ENCODE assay signal across 14 mouse cellular contexts in genomic region chr11:114793868-114794545, GRCm38 (mm10). TPM values are rescaled to one million over a fixed set of nuclear protein-coding genes. Genes with fewer than 3 reads are reported as not detected.
DNase-seq lines count a peak whose midpoint lies in the region; ATAC-seq and TF ChIP-seq lines count a peak whose summit lies in the region.
"Had no signal": no experiment of that assay in that cellular context is flagged by ENCODE, and none has a peak within 500 bp of the region (broad histone marks: within the 10 kb centered on the region; RNA-seq: fewer than 3 reads in every experiment).

No protein-coding gene starts in this region.

- no peaks in the 10 kb centered on the region for H3K9me3 ChIP-seq in hindbrain, embryonic 13.5 days
- H3K9me3 ChIP-seq in neural tube, embryonic 13.5 days, result no peaks in the 10 kb centered on the region
- H3K9me3 ChIP-seq in heart, embryonic 12.5 days (replicated peaks), result no peaks in the 10 kb centered on the region
- H3K9me3 ChIP-seq in liver, embryonic 11.5 days (ENCODE audit: control insufficient read depth, low read length), result no peaks in the 10 kb centered on the region
- H3K9me3 ChIP-seq: embryonic facial prominence, embryonic 12.5 days; heart, embryonic 13.5 days; kidney, embryonic 15.5 days; lung, embryonic 15.5 days had no signal

- 47% methylated on average over 19 of the region's 19 CpGs for WGBS in hindbrain, embryonic 13.5 days
- whole genome bisulfite sequencing in neural tube, embryonic 13.5 days, result 55% methylated on average over 19 of the region's 19 CpGs
- 63% methylated on average over 19 of the region's 19 CpGs for WGBS in heart, embryonic 12.5 days
- WGBS in liver, embryonic 11.5 days, result 60% methylated on average over 19 of the region's 19 CpGs

- ATAC-seq in hindbrain, embryonic 13.5 days (ENCODE audit: low FRiP score), result no peak
- ATAC-seq in neural tube, embryonic 13.5 days (ENCODE audit: low read depth), result no peak
- ATAC-seq in heart, embryonic 12.5 days (ENCODE audit: insufficient number of reproducible peaks, low FRiP score), result no peak
- ATAC-seq in liver, embryonic 11.5 days (replicated peaks; ENCODE audit: low FRiP score), result no peak

- H3K4me2 ChIP-seq in hindbrain, embryonic 13.5 days, result peak overlapping the region; percentile 91
- H3K4me2 ChIP-seq in neural tube, embryonic 13.5 days, result peak overlapping the region; percentile 92
- no peak overlapping the region for H3K4me2 ChIP-seq in heart, embryonic 12.5 days
- no peak overlapping the region for H3K4me2 ChIP-seq in liver, embryonic 11.5 days
- H3K4me2 ChIP-seq: heart, embryonic 13.5 days; lung, embryonic 15.5 days had no signal

- H3K27ac ChIP-seq in layer of hippocampus, adult 2 months, result peak overlapping the region; percentile 88
- H3K27ac ChIP-seq in hindbrain, embryonic 13.5 days, result peak overlapping the region; percentile 98
- H3K27ac ChIP-seq in neural tube, embryonic 13.5 days (replicated peaks), result peak overlapping the region; percentile 97
- no peak overlapping the region for H3K27ac ChIP-seq in heart, embryonic 12.5 days (ENCODE audit: poor library complexity, severe bottlenecking)
- no peak overlapping the region for H3K27ac ChIP-seq in liver, embryonic 11.5 days (ENCODE audit: low read depth, low read length)
- H3K27ac ChIP-seq: heart, embryonic 13.5 days; lung, embryonic 15.5 days had no signal

- intact Hi-C loops in heart, postnatal 14 days (cut with DNase I), result no loop called here

- no peaks in the 10 kb centered on the region for H3K36me3 ChIP-seq in hindbrain, embryonic 13.5 days
- H3K36me3 ChIP-seq in neural tube, embryonic 13.5 days, result no peaks in the 10 kb centered on the region
- H3K36me3 ChIP-seq in heart, embryonic 12.5 days, result no peaks in the 10 kb centered on the region
- H3K36me3 ChIP-seq in liver, embryonic 11.5 days (ENCODE audit: control insufficient read depth, insufficient read depth, low read length), result no peaks in the 10 kb centered on the region
- H3K36me3 ChIP-seq: embryonic facial prominence, embryonic 12.5 days; heart, embryonic 13.5 days; kidney, embryonic 15.5 days; lung, embryonic 15.5 days had no signal

- peak overlapping the region; percentile 44; the same call in 1 of the 2 replicates for H3K9ac ChIP-seq in hindbrain, embryonic 13.5 days
- H3K9ac ChIP-seq in neural tube, embryonic 13.5 days, result peak overlapping the region; percentile 72
- H3K9ac ChIP-seq in heart, embryonic 12.5 days, result no peak overlapping the region
- H3K9ac ChIP-seq in liver, embryonic 11.5 days (ENCODE audit: low read depth, low read length), result no peak overlapping the region
- H3K9ac ChIP-seq: embryonic facial prominence, embryonic 12.5 days; heart, embryonic 13.5 days; kidney, embryonic 15.5 days; lung, embryonic 15.5 days had no signal

- no peak for TF ChIP-seq CTCF in layer of hippocampus, adult 2 months (conservative IDR thresholded peaks at IDR 0.05)

- peaks cover 38% of the 10 kb centered on the region for H3K27me3 ChIP-seq in hindbrain, embryonic 13.5 days
- H3K27me3 ChIP-seq in neural tube, embryonic 13.5 days, result peaks cover 45% of the 10 kb centered on the region
- H3K27me3 ChIP-seq in heart, embryonic 12.5 days (replicated peaks), result peaks cover 74% of the 10 kb centered on the region
- H3K27me3 ChIP-seq in liver, embryonic 11.5 days (replicated peaks; ENCODE audit: control insufficient read depth, insufficient read depth, low read length), result peaks cover 58% of the 10 kb centered on the region

- peak in 1 of 2 experiments; percentile 3 for DNase-seq in layer of hippocampus, adult 2 months (ENCODE audit: low spot score in 2 of 2)
- no peak for DNase-seq in layer of hippocampus, adult 11-12 months (ENCODE audit: low spot score)
- peak; percentile 69 to 74 for DNase-seq in cerebellum, postnatal 10 days
- DNase-seq in heart, postnatal 14 days, result no peak
- DNase-seq in liver, embryonic 11.5 days (ENCODE audit: low spot score), result no peak

- peaks cover 78% of the 10 kb centered on the region for H3K4me1 ChIP-seq in hindbrain, embryonic 13.5 days (replicated peaks)
- peaks cover 79% of the 10 kb centered on the region for H3K4me1 ChIP-seq in neural tube, embryonic 13.5 days (replicated peaks)
- H3K4me1 ChIP-seq in heart, embryonic 12.5 days (replicated peaks), result peaks cover 27% of the 10 kb centered on the region
- H3K4me1 ChIP-seq in liver, embryonic 11.5 days (replicated peaks; ENCODE audit: control insufficient read depth, insufficient read depth, low read length), result peaks cover 14% of the 10 kb centered on the region; the same call in 1 of the 2 replicates

- peak overlapping the region; percentile 23; the same call in 1 of the 2 replicates for H3K4me3 ChIP-seq in layer of hippocampus, adult 2 months
- H3K4me3 ChIP-seq in hindbrain, embryonic 13.5 days, result peak overlapping the region; percentile 38
- peak overlapping the region; percentile 35 for H3K4me3 ChIP-seq in neural tube, embryonic 13.5 days
- no peak overlapping the region for H3K4me3 ChIP-seq in heart, embryonic 12.5 days
- H3K4me3 ChIP-seq in liver, embryonic 11.5 days (ENCODE audit: low read depth, low read length), result no peak overlapping the region
- H3K4me3 ChIP-seq: heart, embryonic 13.5 days; kidney, embryonic 15.5 days; lung, embryonic 15.5 days had no signal

RNA-seq across cellular contexts. Expression of gene Btbd17, which starts 1.7 kb away (rescaled TPM):
- total RNA-seq in layer of hippocampus, adult 2 months (2021), result 10 to 100 TPM; 21.7 to 22.9 TPM
- polyA plus RNA-seq in hindbrain, embryonic 13.5 days (2015; fragmentation: Nextera tagmentation; extraction: Ambion mirVana), result 21.4 and 22.3 TPM in 2 replicates
- polyA plus RNA-seq in neural tube, embryonic 13.5 days (2015; fragmentation: Nextera tagmentation; extraction: Ambion mirVana), result 19.4 and 22.7 TPM in 2 replicates
- total RNA-seq in heart, postnatal 14 days (2021), result under 1 TPM in 1 of 2 experiments, not detected in 1; 0.12 TPM
- polyA plus RNA-seq in heart, embryonic 12.5 days (2016; fragmentation: Nextera tagmentation; extraction: Ambion mirVana), result 0.18 TPM in 1 of 2 replicates, not detected in the other
- 0.10 and 0.43 TPM in 2 replicates for polyA plus RNA-seq in liver, embryonic 11.5 days (2014; fragmentation: Nextera tagmentation; extraction: Ambion mirVana)
- total RNA-seq: gastrocnemius, adult 18-20 months had no signal
- polyA plus RNA-seq: heart, embryonic 13.5 days had no signal

RNA-seq across cellular contexts. Expression of gene Gpr142, which starts 4.7 kb away (rescaled TPM):
- total RNA-seq in layer of hippocampus, adult 2 months (2021), result not detected
- not detected in 2 replicates for polyA plus RNA-seq in hindbrain, embryonic 13.5 days (2015; fragmentation: Nextera tagmentation; extraction: Ambion mirVana)
- not detected in 2 replicates for polyA plus RNA-seq in neural tube, embryonic 13.5 days (2015; fragmentation: Nextera tagmentation; extraction: Ambion mirVana)
- not detected for total RNA-seq in heart, postnatal 14 days (2021)
- polyA plus RNA-seq in heart, embryonic 12.5 days (2016; fragmentation: Nextera tagmentation; extraction: Ambion mirVana), result not detected in 2 replicates
- polyA plus RNA-seq in liver, embryonic 11.5 days (2014; fragmentation: Nextera tagmentation; extraction: Ambion mirVana), result not detected in 2 replicates
- total RNA-seq: gastrocnemius, adult 18-20 months; left cerebral cortex, postnatal 25 days had no signal
- polyA plus RNA-seq: embryonic facial prominence, embryonic 12.5 days; heart, embryonic 13.5 days; lung, embryonic 15.5 days had no signal

RNA-seq across cellular contexts. Expression of gene Kif19a, which starts 28.8 kb away (rescaled TPM):
- total RNA-seq in layer of hippocampus, adult 2 months (2021), result 1 to 10 TPM; 2.9 to 5.4 TPM
- polyA plus RNA-seq in hindbrain, embryonic 13.5 days (2015; fragmentation: Nextera tagmentation; extraction: Ambion mirVana), result 1.2 and 1.3 TPM in 2 replicates
- polyA plus RNA-seq in neural tube, embryonic 13.5 days (2015; fragmentation: Nextera tagmentation; extraction: Ambion mirVana), result 1.3 and 1.6 TPM in 2 replicates
- total RNA-seq in heart, postnatal 14 days (2021), result 1 to 10 TPM in 1 of 2 experiments, under 1 TPM in 1; 0.27 to 1.3 TPM
- polyA plus RNA-seq in heart, embryonic 12.5 days (2016; fragmentation: Nextera tagmentation; extraction: Ambion mirVana), result 0.32 TPM in 1 of 2 replicates, not detected in the other
- polyA plus RNA-seq in liver, embryonic 11.5 days (2014; fragmentation: Nextera tagmentation; extraction: Ambion mirVana), result 0.16 TPM in 1 of 2 replicates, not detected in the other

RNA-seq across cellular contexts. Expression of gene Gprc5c, which starts 56.9 kb away (rescaled TPM):
- 1 to 10 TPM; 4.7 to 5.4 TPM for total RNA-seq in layer of hippocampus, adult 2 months (2021)
- 9.9 and 11.9 TPM in 2 replicates for polyA plus RNA-seq in hindbrain, embryonic 13.5 days (2015; fragmentation: Nextera tagmentation; extraction: Ambion mirVana)
- polyA plus RNA-seq in neural tube, embryonic 13.5 days (2015; fragmentation: Nextera tagmentation; extraction: Ambion mirVana), result 14.2 and 15.6 TPM in 2 replicates
- 10 to 100 TPM in 1 of 2 experiments, 1 to 10 TPM in 1; 7.4 to 10.7 TPM for total RNA-seq in heart, postnatal 14 days (2021)
- polyA plus RNA-seq in heart, embryonic 12.5 days (2016; fragmentation: Nextera tagmentation; extraction: Ambion mirVana), result 26.6 and 26.7 TPM in 2 replicates
- 20.2 and 21.6 TPM in 2 replicates for polyA plus RNA-seq in liver, embryonic 11.5 days (2014; fragmentation: Nextera tagmentation; extraction: Ambion mirVana)

Comparison
In these comparisons a context has a peak if more than half of its experiments do, and no peak if none do; other contexts are left out.
1. DNase-seq: peak in cerebellum, postnatal 10 days (2 of 2); none in layer of hippocampus, adult 11-12 months (single experiment), heart, postnatal 14 days (0 of 2) and liver, embryonic 11.5 days (single experiment).
2. H3K27ac ChIP-seq: peak in layer of hippocampus, adult 2 months (single experiment), hindbrain, embryonic 13.5 days (single experiment) and neural tube, embryonic 13.5 days (single experiment); none in heart, embryonic 12.5 days (single experiment) and liver, embryonic 11.5 days (single experiment).
3. H3K4me3 ChIP-seq: peak in layer of hippocampus, adult 2 months (single experiment), hindbrain, embryonic 13.5 days (single experiment) and neural tube, embryonic 13.5 days (single experiment); none in heart, embryonic 12.5 days (single experiment) and liver, embryonic 11.5 days (single experiment).
4. H3K4me2 ChIP-seq: peak in hindbrain, embryonic 13.5 days (single experiment) and neural tube, embryonic 13.5 days (single experiment); none in heart, embryonic 12.5 days (single experiment) and liver, embryonic 11.5 days (single experiment).
5. H3K9ac ChIP-seq: peak in hindbrain, embryonic 13.5 days (single experiment) and neural tube, embryonic 13.5 days (single experiment); none in heart, embryonic 12.5 days (single experiment) and liver, embryonic 11.5 days (single experiment).
6. RNA of gene Btbd17, which starts 1.7 kb away (polyA plus RNA-seq): 19.4 to 22.7 TPM in neural tube, embryonic 13.5 days and 21.4 to 22.3 TPM in hindbrain, embryonic 13.5 days; 0.18 TPM in heart, embryonic 12.5 days and 0.10 to 0.43 TPM in liver, embryonic 11.5 days; every median in the first group is over 10 times any median in the second.